Mouse (Mus musculus) hindbrain, postnatal 0 days (tissue): ENCODE measurements around the gene Clcnka. TPM values are rescaled to one million over a fixed set of nuclear protein-coding genes. Genes with fewer than 3 reads are reported as not detected.

ENCODE experiments used
- ATAC-seq: fragments of 200-750 bp; cut with Nextera tagmentation; 2 replicates; pipeline ENCODE4 v1.8.0; 2017; ENCODE audit warnings: mild to moderate bottlenecking, moderate TSS enrichment, moderate library complexity
- DNase-seq: peaks from one replicate; pipeline ENCODE4 v3.0.0-alpha.2; 2015; ENCODE audit warnings: low spot score
- H3K27ac ChIP-seq: fragments of 300-500 bp; sonication (generic); 2 replicates; pipeline ENCODE4 v1.5.1; 2014; ENCODE audit warnings: mild to moderate bottlenecking
- H3K27me3 ChIP-seq: fragments of 300-500 bp; sonication (generic); 2 replicates; pipeline ENCODE4 v1.6.1; 2014; ENCODE audit warnings: low read length, mixed read lengths; ENCODE audit not compliant: insufficient read depth
- H3K36me3 ChIP-seq: fragments of 300-500 bp; sonication (generic); 2 replicates; pipeline ENCODE4 v1.6.1; 2014; ENCODE audit warnings: low read length, mixed read lengths; ENCODE audit not compliant: insufficient read depth
- H3K4me1 ChIP-seq: fragments of 300-500 bp; sonication (generic); 2 replicates; pipeline ENCODE4 v1.6.1; 2014; ENCODE audit warnings: antibody characterized with exemption, low read length, mixed read lengths; ENCODE audit not compliant: insufficient read depth
- H3K4me2 ChIP-seq: fragments of 300-500 bp; sonication (generic); 2 replicates; pipeline ENCODE4 v1.6.1; 2014; ENCODE audit warnings: low read depth, mild to moderate bottlenecking, low read length, moderate library complexity, mixed read lengths
- H3K4me3 ChIP-seq: fragments of 300-500 bp; sonication (generic); 2 replicates; pipeline ENCODE4 v1.5.1; 2014; ENCODE audit warnings: low read length
- H3K9ac ChIP-seq: fragments of 300-500 bp; sonication (generic); replicated peaks from 2 replicates; pipeline ENCODE4 v1.6.1; 2014; ENCODE audit warnings: mild to moderate bottlenecking, low read length, moderate library complexity, mixed read lengths
- H3K9me3 ChIP-seq: fragments of 300-500 bp; sonication (generic); 2 replicates; pipeline ENCODE4 v1.6.1; 2016; ENCODE audit warnings: low read length, mixed read lengths
- CTCF ChIP-seq: IDR thresholded peaks from 2 replicates; pipeline ENCODE4 v1.5.1; 2016; ENCODE audit warnings: antibody characterized with exemption, control low read depth, low read depth
- WGBS: fragments of 180-500 bp; shearing (Covaris S2); extraction: QIAGEN DNeasy Blood & Tissue Kit; methylation state at CpG from one replicate; pipeline ENCODE4 v1.1.7; 2014; 5-methylcytosine and 5-hydroxymethylcytosine counted together
- polyA plus RNA-seq: library from polyadenylated mRNA; unstranded; fragments of >200 nt; fragmentation: Nextera tagmentation; extraction: Ambion mirVana; gene quantifications from 2 replicates; pipeline ENCODE4 v1.2.1, GENCODE M21; 2015
- total RNA-seq: library from RNA; depleted of rRNA; stranded (reverse); fragments of >200 nt; gene quantifications from 2 replicates; pipeline ENCODE4 v1.2.3, GENCODE M21; 2014

Clcnka gene
- total and polyA plus RNA-seq, 2 experiments from 2014 or later: 0.95 to 1.2 TPM

GRCm38 (mm10) chr4:141360846-141361245 is 37.7 kb downstream of the Clcnka start:
- Histone ChIP-seq H3K4me1 (no peaks in the 10 kb centered on the region), H3K4me2 (no peak overlapping the region), H3K9me3 (no peaks in the 10 kb centered on the region), H3K27me3 (no peaks in the 10 kb centered on the region), H3K27ac (no peak overlapping the region), H3K36me3 (no peaks in the 10 kb centered on the region), H3K9ac (no peak overlapping the region), H3K4me3 (no peak overlapping the region)
- ATAC-seq: no peak
- TF ChIP-seq CTCF: peak; percentile 62
- WGBS: 34% methylated on average over 7 of the region's 7 CpGs
- DNase-seq: peak; percentile 59

- DNase-seq (no peak), ATAC-seq (no peak)
- no peak overlapping the region for H3K9ac ChIP-seq
- 88% methylated on average over 6 of the region's 6 CpGs for WGBS
- H3K27me3 ChIP-seq: no peaks in the 10 kb centered on the region
- H3K9me3 ChIP-seq: no peaks in the 10 kb centered on the region
- no peak overlapping the region for H3K4me2 ChIP-seq
- no peak overlapping the region for H3K27ac ChIP-seq
- no peaks in the 10 kb centered on the region for H3K4me1 ChIP-seq
- H3K4me3 ChIP-seq: no peak overlapping the region
- TF ChIP-seq CTCF: no peak
- H3K36me3 ChIP-seq: no peaks in the 10 kb centered on the region
Measured at GRCm38 (mm10) chr4:141359222-141359621, 39.3 kb downstream of the Clcnka start.

GRCm38 (mm10) chr4:141357811-141358210 is 40.7 kb downstream of the Clcnka start:
- Histone ChIP-seq H3K36me3 (no peaks in the 10 kb centered on the region), H3K27ac (no peak overlapping the region), H3K4me3 (no peak overlapping the region), H3K9ac (no peak overlapping the region), H3K27me3 (no peaks in the 10 kb centered on the region), H3K4me2 (no peak overlapping the region), H3K4me1 (no peaks in the 10 kb centered on the region), H3K9me3 (no peaks in the 10 kb centered on the region)
- TF ChIP-seq CTCF: no peak
- DNase-seq (no peak), ATAC-seq (no peak)

- WGBS: 61% methylated on average over 8 of the region's 8 CpGs
- TF ChIP-seq CTCF: no peak
- Histone ChIP-seq H3K9ac (no peak overlapping the region), H3K36me3 (no peaks in the 10 kb centered on the region), H3K4me2 (no peak overlapping the region), H3K4me3 (no peak overlapping the region), H3K4me1 (no peaks in the 10 kb centered on the region), H3K9me3 (no peaks in the 10 kb centered on the region), H3K27ac (no peak overlapping the region), H3K27me3 (no peaks in the 10 kb centered on the region)
- DNase-seq (no peak), ATAC-seq (no peak)
Measured at GRCm38 (mm10) chr4:141353868-141354267, 44.7 kb downstream of the Clcnka start.

- H3K9ac ChIP-seq: no peak overlapping the region
- H3K9me3 ChIP-seq: no peaks in the 10 kb centered on the region
- no peaks in the 10 kb centered on the region for H3K4me1 ChIP-seq
- no peak for ATAC-seq
- H3K27me3 ChIP-seq: no peaks in the 10 kb centered on the region
- H3K4me2 ChIP-seq: no peak overlapping the region
- DNase-seq: no peak
- no peak overlapping the region for H3K27ac ChIP-seq
- H3K36me3 ChIP-seq: no peaks in the 10 kb centered on the region
- H3K4me3 ChIP-seq: no peak overlapping the region
- no peak for TF ChIP-seq CTCF
- 86% methylated on average over 5 of the region's 5 CpGs for WGBS
Measured at GRCm38 (mm10) chr4:141352986-141353385, 45.5 kb downstream of the Clcnka start.

- no peak overlapping the region for H3K4me3 ChIP-seq
- DNase-seq (no peak), ATAC-seq (no peak)
- no peak overlapping the region for H3K4me2 ChIP-seq
- H3K9me3 ChIP-seq: no peaks in the 10 kb centered on the region
- H3K27ac ChIP-seq: no peak overlapping the region
- TF ChIP-seq CTCF: no peak
- no peak overlapping the region for H3K9ac ChIP-seq
- no peaks in the 10 kb centered on the region for H3K4me1 ChIP-seq
- WGBS: 65% methylated on average over 7 of the region's 7 CpGs
- no peaks in the 10 kb centered on the region for H3K27me3 ChIP-seq
- H3K36me3 ChIP-seq: no peaks in the 10 kb centered on the region
Measured at GRCm38 (mm10) chr4:141351972-141352371, 46.6 kb downstream of the Clcnka start.

GRCm38 (mm10) chr4:141350015-141350414 is 48.5 kb downstream of the Clcnka start:
- ATAC-seq: no peak
- Histone ChIP-seq H3K4me1 (no peaks in the 10 kb centered on the region), H3K27me3 (no peaks in the 10 kb centered on the region), H3K4me3 (no peak overlapping the region), H3K27ac (no peak overlapping the region), H3K9me3 (no peaks in the 10 kb centered on the region), H3K9ac (no peak overlapping the region), H3K36me3 (no peaks in the 10 kb centered on the region), H3K4me2 (no peak overlapping the region)
- no peak for TF ChIP-seq CTCF
- WGBS: 82% methylated on average over 12 of the region's 12 CpGs
- no peak for DNase-seq
